Mouse (Mus musculus): ENCODE data around the gene Cyb561. TPM values are rescaled to one million over a fixed set of nuclear protein-coding genes. Genes with fewer than 3 reads are reported as not detected.

Gene Cyb561
- polyA plus RNA-seq, 1 experiment from 2014 or later, result 39.8 TPM

GRCm38 (mm10) chr11:105911592-105912375 lies 41.4 kb downstream of the Cyb561 start:
- H3K27me3 ChIP-seq, result no peaks in the 10 kb centered on the region
- no peaks in the 10 kb centered on the region for H3K9me3 ChIP-seq (replicated peaks)
- H3K4me3 ChIP-seq (replicated peaks), result no peak overlapping the region
- peaks cover 16% of the 10 kb centered on the region for H3K36me3 ChIP-seq
- H3K27ac ChIP-seq, result no peak overlapping the region
- no peaks in the 10 kb centered on the region for H3K4me1 ChIP-seq
- no peak for ATAC-seq (replicated peaks; ENCODE audit: low FRiP score)
- no peak overlapping the region for H3K4me2 ChIP-seq
- no peak overlapping the region for H3K9ac ChIP-seq
- WGBS, result 35% methylated on average over 4 of the region's 4 CpGs

GRCm38 (mm10) chr11:105911149-105911548 lies 42.0 kb downstream of the Cyb561 start:
- Histone ChIP-seq H3K4me3 (replicated peaks) (no peak overlapping the region), H3K4me1 (no peaks in the 10 kb centered on the region), H3K27ac (no peak overlapping the region), H3K36me3 (peaks cover 12% of the 10 kb centered on the region), H3K9ac (no peak overlapping the region), H3K27me3 (no peaks in the 10 kb centered on the region), H3K4me2 (no peak overlapping the region), H3K9me3 (replicated peaks) (no peaks in the 10 kb centered on the region)
- no peak for ATAC-seq (replicated peaks; ENCODE audit: low FRiP score)

GRCm38 (mm10) chr11:105909617-105910016 lies 43.5 kb downstream of the Cyb561 start:
- Histone ChIP-seq H3K4me1 (no peaks in the 10 kb centered on the region), H3K4me2 (no peak overlapping the region), H3K4me3 (replicated peaks) (no peak overlapping the region), H3K27ac (no peak overlapping the region), H3K9me3 (replicated peaks) (no peaks in the 10 kb centered on the region), H3K36me3 (peaks cover 10% of the 10 kb centered on the region), H3K27me3 (no peaks in the 10 kb centered on the region), H3K9ac (no peak overlapping the region)
- WGBS, result 37% methylated on average over 2 of the region's 2 CpGs
- ATAC-seq (replicated peaks; ENCODE audit: low FRiP score), result no peak

GRCm38 (mm10) chr11:105908926-105909325 lies 44.2 kb downstream of the Cyb561 start:
- ATAC-seq (replicated peaks; ENCODE audit: low FRiP score), result no peak
- H3K27me3 ChIP-seq, result no peaks in the 10 kb centered on the region
- peaks cover 11% of the 10 kb centered on the region for H3K36me3 ChIP-seq
- WGBS, result 86% methylated on average over 8 of the region's 8 CpGs
- no peaks in the 10 kb centered on the region for H3K9me3 ChIP-seq (replicated peaks)
- no peaks in the 10 kb centered on the region for H3K4me1 ChIP-seq
- H3K27ac ChIP-seq, result no peak overlapping the region
- H3K4me2 ChIP-seq, result no peak overlapping the region
- H3K9ac ChIP-seq, result no peak overlapping the region
- H3K4me3 ChIP-seq (replicated peaks), result no peak overlapping the region

GRCm38 (mm10) chr11:105907381-105907780 lies 45.8 kb downstream of the Cyb561 start:
- H3K4me3 ChIP-seq (replicated peaks), result no peak overlapping the region
- peaks cover 4% of the 10 kb centered on the region; the same call in 1 of the 2 replicates for H3K36me3 ChIP-seq
- no peak for ATAC-seq (replicated peaks; ENCODE audit: low FRiP score)
- 91% methylated on average over 1 of the region's 1 CpGs for WGBS
- no peak overlapping the region for H3K4me2 ChIP-seq
- no peak overlapping the region for H3K27ac ChIP-seq
- H3K4me1 ChIP-seq, result no peaks in the 10 kb centered on the region
- H3K9ac ChIP-seq, result no peak overlapping the region
- no peaks in the 10 kb centered on the region for H3K9me3 ChIP-seq (replicated peaks)
- H3K27me3 ChIP-seq, result no peaks in the 10 kb centered on the region

- no peak overlapping the region for H3K27ac ChIP-seq
- no peak for ATAC-seq (replicated peaks; ENCODE audit: low FRiP score)
Observed at GRCm38 (mm10) chr11:105905529-105906213, 47.5 kb downstream of the Cyb561 start.

GRCm38 (mm10) chr11:105902956-105903355 lies 50.2 kb downstream of the Cyb561 start:
- Histone ChIP-seq H3K27ac (no peak overlapping the region), H3K9ac (no peak overlapping the region)
- ATAC-seq (replicated peaks; ENCODE audit: low FRiP score), result no peak

More at GRCm38 (mm10) chr11:105905529-105906213, 47.5 kb downstream of the Cyb561 start:
- Histone ChIP-seq H3K36me3 (peaks cover 4% of the 10 kb centered on the region; the same call in 1 of the 2 replicates), H3K4me1 (no peaks in the 10 kb centered on the region), H3K9me3 (replicated peaks) (no peaks in the 10 kb centered on the region), H3K9ac (no peak overlapping the region), H3K4me2 (no peak overlapping the region), H3K27me3 (no peaks in the 10 kb centered on the region), H3K4me3 (replicated peaks) (no peak overlapping the region)
- WGBS, result 61% methylated on average over 4 of the region's 4 CpGs

GRCm38 (mm10) chr11:105901501-105901900 lies 51.6 kb downstream of the Cyb561 start:
- Histone ChIP-seq H3K27ac (no peak overlapping the region), H3K9ac (no peak overlapping the region), H3K4me2 (no peak overlapping the region), H3K27me3 (no peaks in the 10 kb centered on the region), H3K9me3 (replicated peaks) (no peaks in the 10 kb centered on the region), H3K4me1 (no peaks in the 10 kb centered on the region), H3K36me3 (peaks cover 25% of the 10 kb centered on the region; the same call in 1 of the 2 replicates), H3K4me3 (replicated peaks) (no peak overlapping the region)
- 78% methylated on average over 2 of the region's 2 CpGs for WGBS
- ATAC-seq (replicated peaks; ENCODE audit: low FRiP score), result no peak

More at GRCm38 (mm10) chr11:105902956-105903355, 50.2 kb downstream of the Cyb561 start:
- Histone ChIP-seq H3K27me3 (no peaks in the 10 kb centered on the region), H3K4me2 (no peak overlapping the region), H3K4me3 (replicated peaks) (no peak overlapping the region), H3K9me3 (replicated peaks) (no peaks in the 10 kb centered on the region), H3K4me1 (no peaks in the 10 kb centered on the region), H3K36me3 (peaks cover 15% of the 10 kb centered on the region; the same call in 1 of the 2 replicates)
- 72% methylated on average over 1 of the region's 1 CpGs for WGBS

GRCm38 (mm10) chr11:105899151-105899550 lies 54.0 kb downstream of the Cyb561 start:
- no peak overlapping the region for H3K4me3 ChIP-seq (replicated peaks)
- WGBS, result 56% methylated on average over 1 of the region's 1 CpGs
- no peaks in the 10 kb centered on the region for H3K27me3 ChIP-seq
- H3K27ac ChIP-seq, result no peak overlapping the region
- H3K4me1 ChIP-seq, result no peaks in the 10 kb centered on the region
- peaks cover 21% of the 10 kb centered on the region; the same call in 1 of the 2 replicates for H3K36me3 ChIP-seq
- H3K9me3 ChIP-seq (replicated peaks), result no peaks in the 10 kb centered on the region
- no peak overlapping the region for H3K4me2 ChIP-seq
- no peak for ATAC-seq (replicated peaks; ENCODE audit: low FRiP score)
- no peak overlapping the region for H3K9ac ChIP-seq

GRCm38 (mm10) chr11:105887281-105887680 lies 65.9 kb downstream of the Cyb561 start:
- Histone ChIP-seq H3K9ac (no peak overlapping the region), H3K27ac (no peak overlapping the region), H3K4me2 (no peak overlapping the region), H3K27me3 (no peaks in the 10 kb centered on the region), H3K4me3 (replicated peaks) (no peak overlapping the region), H3K36me3 (peaks cover 6% of the 10 kb centered on the region; the same call in 1 of the 2 replicates), H3K9me3 (replicated peaks) (no peaks in the 10 kb centered on the region), H3K4me1 (no peaks in the 10 kb centered on the region)
- no peak for ATAC-seq (replicated peaks; ENCODE audit: low FRiP score)
- 75% methylated on average over 1 of the region's 1 CpGs for WGBS

- Histone ChIP-seq H3K36me3 (peaks cover 6% of the 10 kb centered on the region; the same call in 1 of the 2 replicates), H3K9ac (no peak overlapping the region), H3K4me1 (no peaks in the 10 kb centered on the region), H3K4me3 (replicated peaks) (no peak overlapping the region), H3K27ac (no peak overlapping the region), H3K4me2 (no peak overlapping the region), H3K9me3 (replicated peaks) (no peaks in the 10 kb centered on the region), H3K27me3 (no peaks in the 10 kb centered on the region)
- 88% methylated on average over 1 of the region's 1 CpGs for WGBS
- ATAC-seq (replicated peaks; ENCODE audit: low FRiP score), result no peak
Observed at GRCm38 (mm10) chr11:105885558-105885957, 67.6 kb downstream of the Cyb561 start.

Data from kidney, embryonic 15.5 days (tissue).